Mouse (Mus musculus) liver, embryonic 14.5 days (tissue): ENCODE measurements around the gene Atp12a. TPM values are rescaled to one million over a fixed set of nuclear protein-coding genes. Genes with fewer than 3 reads are reported as not detected.

ENCODE experiments used
- ATAC-seq: fragments of 200-750 bp; cut with Nextera tagmentation; 2 replicates; pipeline ENCODE4 v1.8.0; 2017; ENCODE audit warnings: moderate number of reproducible peaks, mild to moderate bottlenecking, moderate library complexity; ENCODE audit not compliant: insufficient read depth
- DNase-seq, 3 experiments: peaks; one replicate each; pipeline ENCODE4 v3.0.0-alpha.2; 2012 to 2013; ENCODE audit warnings: low read depth in 3 of 3, low spot score in 3 of 3
- H3K27ac ChIP-seq: fragments of 300-500 bp; sonication (generic); 2 replicates; pipeline ENCODE4 v1.5.1; 2014; ENCODE audit warnings: moderate library complexity, mild to moderate bottlenecking, control low read depth, inconsistent platforms
- H3K27me3 ChIP-seq: fragments of 300-500 bp; sonication (generic); 2 replicates; pipeline ENCODE4 v1.6.1; 2014; ENCODE audit warnings: mild to moderate bottlenecking, low read length, moderate library complexity; ENCODE audit not compliant: control insufficient read depth, insufficient read depth
- H3K36me3 ChIP-seq: fragments of 300-500 bp; sonication (generic); replicated peaks from 2 replicates; pipeline ENCODE4 v1.6.1; 2014; ENCODE audit warnings: low read depth; ENCODE audit not compliant: control insufficient read depth, insufficient read depth
- H3K4me1 ChIP-seq, 2 experiments: fragments of 200-500 bp in 1 of 2; fragments of 300-500 bp in 1 of 2; sonication (generic) in 1 of 2; replicated peaks; 2 replicates each; pipeline ENCODE4 v1.6.1; 2012 to 2014; ENCODE audit warnings: antibody characterized with exemption in 1 of 2, inconsistent platforms in 1 of 2, low read length in 1 of 2; ENCODE audit not compliant: control insufficient read depth in 2 of 2, insufficient read depth in 2 of 2
- H3K4me2 ChIP-seq: fragments of 300-500 bp; sonication (generic); 2 replicates; pipeline ENCODE4 v1.6.1; 2014; ENCODE audit warnings: low read depth, mild to moderate bottlenecking, control low read depth, moderate library complexity
- H3K4me3 ChIP-seq, 2 experiments: fragments of 200-500 bp in 1 of 2; fragments of 300-500 bp in 1 of 2; sonication (generic) in 1 of 2; 2 replicates each; pipeline ENCODE4 v1.5.1; 2012 to 2014; ENCODE audit warnings: low read depth in 2 of 2, low read length in 2 of 2, mild to moderate bottlenecking in 2 of 2, control low read depth in 1 of 2, inconsistent platforms in 1 of 2, moderate library complexity in 1 of 2; ENCODE audit not compliant: insufficient read depth in 1 of 2
- H3K9ac ChIP-seq: fragments of 300-500 bp; sonication (generic); replicated peaks from 2 replicates; pipeline ENCODE4 v1.6.1; 2014; ENCODE audit warnings: mild to moderate bottlenecking, control low read depth, moderate library complexity
- H3K9me3 ChIP-seq: fragments of 300-500 bp; sonication (generic); 2 replicates; pipeline ENCODE4 v1.6.1; 2016; ENCODE audit warnings: low read length, mixed read lengths; ENCODE audit not compliant: control insufficient read depth
- CTCF ChIP-seq: IDR thresholded peaks from 2 replicates; pipeline ENCODE4 v1.5.1; 2016; ENCODE audit warnings: antibody characterized with exemption, low read depth, control low read depth
- EP300 ChIP-seq: IDR thresholded peaks from 2 replicates; pipeline ENCODE4 v1.6.1; 2016; ENCODE audit warnings: antibody characterized with exemption, low read depth
- WGBS: fragments of 180-500 bp; shearing (Covaris S2); extraction: QIAGEN DNeasy Blood & Tissue Kit; methylation state at CpG from one replicate; pipeline ENCODE4 v1.1.7; 2014; ENCODE audit not compliant: insufficient replicate concordance; 5-methylcytosine and 5-hydroxymethylcytosine counted together
- polyA plus RNA-seq, 2 experiments: library from polyadenylated mRNA; depleted of rRNA in 1 of 2; stranded (reverse) in 1 of 2; unstranded in 1 of 2; fragments of >200 nt; fragmentation: Nextera tagmentation in 1 of 2; extraction: Ambion mirVana in 1 of 2; gene quantifications; 2 replicates each; pipeline versions ENCODE4 v1.2.1 to v1.2.3; 2012 to 2014

The Atp12a gene
- not detected in 2 replicates for polyA plus RNA-seq (2012; rRNA removed)
- not detected in 2 replicates for polyA plus RNA-seq (2014; fragmentation: Nextera tagmentation; extraction: Ambion mirVana)

DNA sequence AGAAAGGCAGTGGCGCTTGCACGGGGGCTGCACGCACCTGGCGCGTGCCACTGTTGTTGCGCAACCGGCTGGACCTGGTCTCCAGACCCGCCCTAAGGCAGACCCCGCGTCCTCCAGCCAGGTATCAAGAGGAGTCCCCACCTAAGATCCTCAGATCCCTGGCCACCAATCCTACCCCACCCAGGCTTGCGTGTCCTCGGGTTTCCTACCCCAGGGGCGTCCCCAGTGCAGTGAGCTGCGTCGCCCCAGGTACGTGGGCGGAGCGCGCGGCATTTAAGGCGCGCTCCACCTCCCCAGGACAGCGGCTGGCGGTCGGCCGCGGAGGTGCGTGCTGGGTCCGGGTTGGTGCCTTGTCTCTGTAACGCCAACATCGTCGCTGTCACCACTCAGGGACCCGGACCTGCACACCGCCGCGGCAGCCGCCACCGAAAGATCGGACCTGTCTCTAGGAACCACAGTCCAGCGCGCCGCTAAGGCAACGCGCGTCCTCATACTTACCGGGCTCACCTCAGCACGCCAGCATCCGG, at the start of gene Atp12a:
Atp12a (plus strand) TSS at position 358 of the 527 bp plus-strand sequence.
- ATAC-seq (no peak), DNase-seq (no peak)
- Histone ChIP-seq H3K9me3 (no peaks in the 10 kb centered on the region), H3K4me1 (no peaks in the 10 kb centered on the region), H3K27me3 (peaks cover 21% of the 10 kb centered on the region), H3K9ac (no peak within 1 kb of the TSS), H3K4me3 (peak within 1 kb of the TSS in 1 of 2 experiments; percentile 16; a peak in 1 of 4 replicates), H3K36me3 (no peaks in the 10 kb centered on the region), H3K4me2 (peak within 1 kb of the TSS; percentile 42), H3K27ac (no peak within 1 kb of the TSS)
- 2% methylated on average over 48 of the region's 48 CpGs for WGBS
- TF ChIP-seq EP300, result no peak
- TF ChIP-seq CTCF, result no peak

DNA sequence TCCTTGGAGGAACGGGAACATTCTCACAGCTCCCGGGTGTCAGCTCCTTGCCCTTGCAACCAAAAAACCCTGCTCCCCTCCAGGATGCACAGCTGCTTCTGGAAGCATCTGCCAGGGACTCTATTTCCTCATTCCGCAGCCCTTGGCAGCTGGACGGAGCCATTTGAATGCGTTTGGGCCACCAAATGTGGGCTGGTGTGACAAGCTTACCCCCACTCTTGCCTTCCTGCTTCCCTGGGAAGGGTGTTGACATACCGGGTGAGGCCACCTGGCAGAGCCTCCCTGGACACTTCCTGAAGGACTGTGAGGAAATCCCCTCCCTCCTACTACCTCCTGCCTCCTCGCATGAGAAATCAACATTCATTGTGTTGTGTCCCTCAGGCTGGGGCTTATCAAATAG, 49.3 kb upstream of the Atp12a start:
- Histone ChIP-seq H3K27me3 (no peaks in the 10 kb centered on the region), H3K9me3 (no peaks in the 10 kb centered on the region), H3K4me3 (no peak overlapping the region), H3K9ac (no peak overlapping the region), H3K36me3 (no peaks in the 10 kb centered on the region), H3K4me1 (no peaks in the 10 kb centered on the region), H3K4me2 (no peak overlapping the region), H3K27ac (no peak overlapping the region)
- TF ChIP-seq CTCF, result no peak
- no peak for DNase-seq
- no peak for ATAC-seq
- 24% methylated on average over 7 of the region's 7 CpGs for WGBS

DNA sequence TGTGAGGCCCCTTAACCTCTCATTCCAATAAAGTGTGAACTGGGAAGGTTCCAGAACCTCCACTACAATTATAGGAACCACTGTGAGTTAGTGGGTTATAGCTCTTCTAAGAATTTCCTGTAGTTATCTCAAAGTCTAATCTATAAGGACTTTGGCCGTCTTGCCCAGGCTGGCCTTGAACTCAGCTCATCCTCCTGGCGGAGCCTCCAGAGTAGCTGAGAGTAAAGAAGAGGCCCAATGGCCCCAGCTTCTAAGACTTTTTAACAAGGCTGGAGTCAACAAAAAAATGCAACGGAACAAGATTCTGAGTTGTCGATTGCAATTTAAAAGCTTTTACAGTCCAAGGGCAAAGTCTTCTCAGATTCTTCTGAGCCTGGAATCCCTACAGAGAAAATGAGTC, 48.5 kb upstream of the Atp12a start:
- no peak for ATAC-seq
- H3K4me2 ChIP-seq, result no peak overlapping the region
- no peaks in the 10 kb centered on the region for H3K9me3 ChIP-seq
- no peak for DNase-seq
- no peak overlapping the region for H3K9ac ChIP-seq
- H3K4me3 ChIP-seq, result no peak overlapping the region
- no peaks in the 10 kb centered on the region for H3K4me1 ChIP-seq
- no peak overlapping the region for H3K27ac ChIP-seq
- no peaks in the 10 kb centered on the region for H3K27me3 ChIP-seq
- no peaks in the 10 kb centered on the region for H3K36me3 ChIP-seq
- TF ChIP-seq EP300 (no peak), CTCF (no peak)
- 63% methylated on average over 4 of the region's 4 CpGs for WGBS

DNA sequence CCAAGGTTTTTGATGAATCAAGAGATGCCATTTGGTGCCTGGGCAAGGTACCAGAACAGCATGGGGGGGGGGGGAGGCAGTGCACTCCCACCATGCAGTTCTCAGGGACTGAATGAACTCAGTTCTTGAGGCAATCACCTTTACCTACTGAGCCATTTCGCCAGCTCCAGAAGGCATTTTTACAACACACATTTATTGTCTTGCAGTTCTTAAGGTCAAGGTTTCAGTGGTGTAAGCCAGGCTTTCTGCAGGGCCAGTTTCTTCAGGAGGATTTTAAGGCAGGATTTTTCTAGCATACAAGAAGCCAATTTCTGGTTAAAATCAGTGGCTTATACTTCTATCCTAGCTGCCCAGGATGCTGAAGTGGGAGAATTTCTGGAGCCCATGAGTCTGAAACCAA, 41.9 kb upstream of the Atp12a start:
- H3K4me3 ChIP-seq, result no peak overlapping the region
- H3K4me1 ChIP-seq, result no peaks in the 10 kb centered on the region
- H3K9me3 ChIP-seq, result no peaks in the 10 kb centered on the region
- no peak overlapping the region for H3K27ac ChIP-seq
- DNase-seq, result no peak
- H3K36me3 ChIP-seq, result no peaks in the 10 kb centered on the region
- no peaks in the 10 kb centered on the region for H3K27me3 ChIP-seq
- no peak for ATAC-seq
- TF ChIP-seq EP300, result no peak
- H3K9ac ChIP-seq, result no peak overlapping the region
- no peak overlapping the region for H3K4me2 ChIP-seq
- 34% methylated on average over 1 of the region's 1 CpGs for WGBS

DNA sequence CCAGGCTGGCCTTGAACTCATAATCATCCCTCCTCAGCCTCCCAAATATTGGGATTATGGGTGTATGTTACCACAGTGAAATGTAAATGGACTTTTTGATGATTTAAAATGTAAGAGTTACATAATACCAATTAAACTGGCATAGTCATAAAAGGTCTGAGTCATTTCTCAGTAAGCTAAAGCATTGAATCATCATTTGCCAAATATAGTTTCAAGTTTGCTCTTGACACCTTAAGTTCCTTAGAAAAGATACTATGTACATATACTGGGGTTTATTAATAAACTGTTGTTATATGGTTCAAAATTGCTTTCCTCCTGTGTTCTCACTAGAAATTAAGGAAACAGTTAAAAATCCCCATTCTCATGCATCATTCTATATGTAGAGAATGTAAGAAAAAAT, 39.8 kb upstream of the Atp12a start:
- H3K9me3 ChIP-seq, result no peaks in the 10 kb centered on the region
- DNase-seq (no peak), ATAC-seq (no peak)
- no peak overlapping the region for H3K4me2 ChIP-seq
- H3K27ac ChIP-seq, result no peak overlapping the region
- no peak for TF ChIP-seq EP300
- TF ChIP-seq CTCF, result no peak
- no peak overlapping the region for H3K9ac ChIP-seq
- no peaks in the 10 kb centered on the region for H3K36me3 ChIP-seq
- H3K4me1 ChIP-seq, result no peaks in the 10 kb centered on the region
- H3K27me3 ChIP-seq, result no peaks in the 10 kb centered on the region
- H3K4me3 ChIP-seq, result no peak overlapping the region

DNA sequence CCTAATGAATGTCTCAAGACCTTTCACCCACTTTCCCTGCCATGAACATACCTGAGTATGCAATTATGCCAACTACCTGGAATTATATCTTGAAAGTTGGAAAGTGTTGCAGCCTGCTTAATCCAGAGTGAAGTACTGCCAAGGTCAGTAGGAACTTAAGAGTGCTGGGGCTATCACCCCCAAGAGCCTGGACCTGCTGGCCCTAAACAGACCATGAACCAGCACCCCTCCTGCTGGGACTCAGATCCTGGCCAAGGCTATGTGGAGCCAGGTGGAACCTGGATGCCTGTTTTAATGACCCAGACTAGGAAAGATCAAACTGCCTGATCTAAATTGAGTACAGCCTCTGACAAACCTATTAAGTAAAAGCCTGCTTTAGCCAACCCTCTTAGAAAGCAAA, 31.2 kb upstream of the Atp12a start:
- H3K27ac ChIP-seq, result no peak overlapping the region
- peaks cover 0 to 4% of the 10 kb centered on the region in 2 experiments; a peak in 2 of 4 replicates for H3K4me1 ChIP-seq
- H3K9me3 ChIP-seq, result no peaks in the 10 kb centered on the region
- H3K4me3 ChIP-seq, result no peak overlapping the region
- DNase-seq, result no peak
- H3K4me2 ChIP-seq, result no peak overlapping the region
- no peak for ATAC-seq
- TF ChIP-seq EP300 (no peak), CTCF (no peak)
- H3K27me3 ChIP-seq, result no peaks in the 10 kb centered on the region
- H3K36me3 ChIP-seq, result no peaks in the 10 kb centered on the region
- H3K9ac ChIP-seq, result no peak overlapping the region
